Mouse (Mus musculus): ENCODE results near the gene Eif1b. TPM values are rescaled to one million over a fixed set of nuclear protein-coding genes. Genes with fewer than 3 reads are reported as not detected.

Gene Eif1b
- polyA plus RNA-seq (2012; ENCODE audit: insufficient read depth, insufficient read length, missing spikeins): 63.6 and 66.8 TPM in 2 replicates

DNA sequence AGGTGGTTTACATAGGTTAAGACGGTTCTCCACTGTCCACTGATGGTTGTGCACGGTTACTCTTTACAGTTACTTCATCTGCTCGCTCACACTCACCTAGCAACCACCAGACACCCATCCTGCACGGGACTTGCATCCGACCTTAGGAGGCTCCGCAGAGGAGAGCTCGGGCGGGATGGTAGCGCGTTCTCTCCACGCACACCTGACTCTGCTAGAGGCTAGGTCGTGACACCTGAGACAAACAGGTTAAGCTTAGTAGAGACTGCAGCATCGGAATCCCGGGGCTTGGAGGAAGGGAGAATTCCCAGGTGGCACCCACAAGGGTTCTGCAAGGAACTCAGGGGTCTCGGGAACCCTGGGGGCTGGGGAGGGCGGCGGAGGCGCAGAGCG lies at the start of gene Eif1b:
Gene Eif1b, plus strand, starts transcription at position 223 of the 390 bp plus-strand sequence.
- Histone ChIP-seq H3K27ac (ENCODE audit: insufficient read depth, low read depth, low read length) (peak within 1 kb of the TSS; percentile 64), H3K4me3 (ENCODE audit: insufficient read depth, low read length) (peak within 1 kb of the TSS; percentile 69), H3K4me1 (ENCODE audit: control insufficient read depth, insufficient read depth, low read length) (0 out of 2 replicates have a peak, but pooled peaks cover 2% of the 10 kb centered on the region)
- TF ChIP-seq CTCF (IDR thresholded peaks at IDR 0.05; ENCODE audit: low read depth, low read length) (no peak), POLR2A (IDR thresholded peaks at IDR 0.05; ENCODE audit: borderline replicate concordance, low read depth, low read length) (peak; percentile 16; the same call in 1 of the 2 replicates)

DNA sequence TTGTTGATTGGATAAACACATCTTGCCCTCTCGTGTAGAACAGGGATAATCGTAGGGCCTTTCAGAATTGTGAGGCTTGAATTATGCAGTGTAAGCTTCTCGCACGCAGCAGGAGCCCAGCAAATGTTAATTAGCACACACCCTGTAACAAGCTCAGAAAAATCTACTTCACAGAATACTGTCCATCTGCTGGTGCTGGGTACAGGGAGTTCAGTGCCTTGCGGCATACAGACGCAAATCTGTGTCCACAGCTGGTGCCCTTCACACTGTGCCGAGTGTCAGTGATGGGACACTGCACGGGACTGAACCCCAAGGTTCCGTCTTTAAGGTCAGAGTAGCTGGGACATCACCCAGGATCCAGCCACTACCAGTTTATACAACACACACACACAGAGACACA lies 47.4 kb upstream of the Eif1b start:
- Histone ChIP-seq H3K27ac (ENCODE audit: insufficient read depth, low read depth, low read length) (no peak overlapping the region), H3K4me1 (ENCODE audit: control insufficient read depth, insufficient read depth, low read length) (no peaks in the 10 kb centered on the region), H3K4me3 (ENCODE audit: insufficient read depth, low read length) (no peak overlapping the region)
- no peak for TF ChIP-seq CTCF (IDR thresholded peaks at IDR 0.05; ENCODE audit: low read depth, low read length)
- no peak for TF ChIP-seq POLR2A (IDR thresholded peaks at IDR 0.05; ENCODE audit: borderline replicate concordance, low read depth, low read length)

GRCm38 (mm10) chr9:120449696-120450329 lies 42.2 kb upstream of the Eif1b start:
- TF ChIP-seq CTCF (IDR thresholded peaks at IDR 0.05; ENCODE audit: low read depth, low read length) (no peak), POLR2A (IDR thresholded peaks at IDR 0.05; ENCODE audit: borderline replicate concordance, low read depth, low read length) (no peak)
- no peaks in the 10 kb centered on the region for H3K4me1 ChIP-seq (ENCODE audit: control insufficient read depth, insufficient read depth, low read length)

GRCm38 (mm10) chr9:120455768-120456655 lies 36.0 kb upstream of the Eif1b start:
- H3K4me3 ChIP-seq (ENCODE audit: insufficient read depth, low read length): no peak overlapping the region
- TF ChIP-seq CTCF (IDR thresholded peaks at IDR 0.05; ENCODE audit: low read depth, low read length) (no peak), POLR2A (IDR thresholded peaks at IDR 0.05; ENCODE audit: borderline replicate concordance, low read depth, low read length) (no peak)
- no peak overlapping the region for H3K27ac ChIP-seq (ENCODE audit: insufficient read depth, low read depth, low read length)
- H3K4me1 ChIP-seq (ENCODE audit: control insufficient read depth, insufficient read depth, low read length): no peaks in the 10 kb centered on the region

More at GRCm38 (mm10) chr9:120449696-120450329, 42.2 kb upstream of the Eif1b start:
- Histone ChIP-seq H3K4me3 (ENCODE audit: insufficient read depth, low read length) (no peak overlapping the region), H3K27ac (ENCODE audit: insufficient read depth, low read depth, low read length) (no peak overlapping the region)

GRCm38 (mm10) chr9:120470431-120470830 lies 21.6 kb upstream of the Eif1b start:
- Histone ChIP-seq H3K4me1 (ENCODE audit: control insufficient read depth, insufficient read depth, low read length) (no peaks in the 10 kb centered on the region), H3K27ac (ENCODE audit: insufficient read depth, low read depth, low read length) (no peak overlapping the region), H3K4me3 (ENCODE audit: insufficient read depth, low read length) (no peak overlapping the region)
- TF ChIP-seq POLR2A (IDR thresholded peaks at IDR 0.05; ENCODE audit: borderline replicate concordance, low read depth, low read length) (no peak), CTCF (IDR thresholded peaks at IDR 0.05; ENCODE audit: low read depth, low read length) (no peak)

DNA sequence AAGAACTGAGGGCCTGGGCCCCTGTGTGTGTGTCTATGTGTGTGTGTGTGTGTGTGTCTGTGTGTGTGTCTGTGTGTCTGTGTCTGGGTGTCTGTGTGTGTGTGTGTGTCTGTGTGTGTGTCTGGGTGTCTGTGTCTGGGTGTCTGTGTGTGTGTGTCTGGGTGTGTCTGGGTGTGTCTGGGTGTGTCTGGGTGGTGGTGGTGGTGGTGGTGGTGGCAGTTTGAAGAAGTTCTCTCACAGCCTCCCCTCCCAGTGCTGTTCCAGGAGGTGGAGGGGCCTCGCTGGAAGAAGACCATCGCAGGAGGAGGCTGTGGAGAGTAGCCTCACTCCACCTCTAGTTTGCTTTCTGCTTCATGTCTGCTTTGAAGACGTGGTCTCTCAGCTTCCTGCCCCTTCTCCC lies 10.4 kb upstream of the Eif1b start:
- H3K27ac ChIP-seq (ENCODE audit: insufficient read depth, low read depth, low read length): no peak overlapping the region
- no peak overlapping the region for H3K4me3 ChIP-seq (ENCODE audit: insufficient read depth, low read length)
- H3K4me1 ChIP-seq (ENCODE audit: control insufficient read depth, insufficient read depth, low read length): no peaks in the 10 kb centered on the region
- TF ChIP-seq CTCF (IDR thresholded peaks at IDR 0.05; ENCODE audit: low read depth, low read length) (no peak), POLR2A (IDR thresholded peaks at IDR 0.05; ENCODE audit: borderline replicate concordance, low read depth, low read length) (no peak)

DNA sequence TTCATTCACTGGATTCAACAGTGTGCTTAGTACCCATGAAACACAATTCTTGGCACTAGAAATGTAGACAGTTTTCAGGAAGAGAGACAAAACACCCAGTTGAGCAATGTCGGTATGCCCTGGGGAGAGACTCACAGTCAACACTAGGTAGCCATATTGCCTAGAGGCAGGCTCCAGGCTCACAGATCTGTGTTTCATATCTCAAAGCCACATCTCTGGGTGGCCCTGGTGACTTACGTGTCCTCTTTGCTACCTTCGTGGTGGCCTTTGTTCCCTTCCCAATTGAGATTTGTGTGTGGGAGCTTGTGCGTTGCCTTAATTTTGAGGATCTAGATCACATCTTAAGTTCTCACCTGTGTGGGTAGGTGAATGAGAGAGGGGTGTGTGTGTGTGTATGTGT lies 9.7 kb upstream of the Eif1b start:
- no peak overlapping the region for H3K4me3 ChIP-seq (ENCODE audit: insufficient read depth, low read length)
- TF ChIP-seq CTCF (IDR thresholded peaks at IDR 0.05; ENCODE audit: low read depth, low read length) (no peak), POLR2A (IDR thresholded peaks at IDR 0.05; ENCODE audit: borderline replicate concordance, low read depth, low read length) (no peak)
- H3K27ac ChIP-seq (ENCODE audit: insufficient read depth, low read depth, low read length): no peak overlapping the region
- no peaks in the 10 kb centered on the region for H3K4me1 ChIP-seq (ENCODE audit: control insufficient read depth, insufficient read depth, low read length)

DNA sequence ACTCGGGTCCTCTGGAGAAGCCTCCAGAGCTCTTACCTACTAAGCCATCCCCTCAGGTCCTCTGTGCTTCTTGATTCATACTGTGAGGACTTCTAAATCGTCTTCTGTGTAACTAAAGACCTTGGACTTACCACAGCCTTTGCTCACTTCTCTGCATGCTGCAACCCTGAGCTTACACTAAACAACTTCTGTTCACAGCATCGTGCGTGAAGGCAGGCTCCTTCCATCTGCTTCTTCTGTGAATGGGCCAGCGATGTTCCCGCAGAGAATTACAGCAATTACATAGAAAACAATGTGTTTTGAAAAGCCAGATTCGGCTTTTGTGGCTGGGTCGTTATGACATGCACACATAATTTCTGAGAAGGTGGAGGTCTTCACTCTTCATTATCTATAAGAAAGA lies 8.9 kb upstream of the Eif1b start:
- Histone ChIP-seq H3K4me1 (ENCODE audit: control insufficient read depth, insufficient read depth, low read length) (no peaks in the 10 kb centered on the region), H3K27ac (ENCODE audit: insufficient read depth, low read depth, low read length) (no peak overlapping the region), H3K4me3 (ENCODE audit: insufficient read depth, low read length) (no peak overlapping the region)
- no peak for TF ChIP-seq CTCF (IDR thresholded peaks at IDR 0.05; ENCODE audit: low read depth, low read length)
- no peak for TF ChIP-seq POLR2A (IDR thresholded peaks at IDR 0.05; ENCODE audit: borderline replicate concordance, low read depth, low read length)

DNA sequence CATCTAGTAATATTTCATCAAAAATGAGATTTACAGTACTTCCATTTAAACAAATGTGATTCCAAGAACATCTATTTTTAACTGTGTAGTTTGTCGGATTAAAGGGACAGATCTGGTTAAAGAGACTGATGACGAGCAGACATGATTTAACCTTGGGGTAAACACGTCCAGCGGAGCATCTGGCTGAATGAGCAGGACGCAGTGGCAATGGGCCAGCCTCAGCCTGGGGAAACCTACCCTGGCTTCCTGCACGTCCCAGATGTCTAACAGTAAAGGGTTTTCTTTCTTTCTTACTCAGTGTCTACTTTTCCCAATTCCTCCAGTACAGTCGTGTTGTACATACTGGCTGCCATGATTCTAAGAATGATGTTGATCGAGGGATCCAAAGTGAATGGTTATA lies 5.0 kb upstream of the Eif1b start:
- no peak for TF ChIP-seq POLR2A (IDR thresholded peaks at IDR 0.05; ENCODE audit: borderline replicate concordance, low read depth, low read length)
- TF ChIP-seq CTCF (IDR thresholded peaks at IDR 0.05; ENCODE audit: low read depth, low read length): no peak
- Histone ChIP-seq H3K4me3 (ENCODE audit: insufficient read depth, low read length) (no peak overlapping the region), H3K27ac (ENCODE audit: insufficient read depth, low read depth, low read length) (no peak overlapping the region), H3K4me1 (ENCODE audit: control insufficient read depth, insufficient read depth, low read length) (no peaks in the 10 kb centered on the region)

DNA sequence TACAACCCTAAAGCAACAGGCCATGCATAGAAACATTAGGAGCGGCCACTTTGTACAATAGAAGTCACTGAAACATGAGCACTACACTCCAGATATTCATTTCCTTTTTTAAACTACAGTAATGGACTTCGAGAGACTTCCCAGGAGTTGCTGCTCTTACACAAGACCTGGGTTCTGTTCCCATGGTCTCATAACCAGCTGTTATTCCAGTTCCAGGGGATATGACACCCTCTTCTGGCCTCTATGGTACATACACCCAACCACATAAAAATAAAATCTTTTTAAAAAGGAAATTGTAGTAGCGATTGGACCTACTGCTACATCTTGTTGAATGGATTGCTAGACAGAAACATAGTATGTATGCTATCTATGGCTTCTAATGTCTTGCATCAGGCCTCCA lies 523 bp upstream of the Eif1b start:
- H3K4me1 ChIP-seq (ENCODE audit: control insufficient read depth, insufficient read depth, low read length): 0 out of 2 replicates have a peak, but pooled peaks cover 2% of the 10 kb centered on the region
- H3K4me3 ChIP-seq (ENCODE audit: insufficient read depth, low read length): no peak overlapping the region
- H3K27ac ChIP-seq (ENCODE audit: insufficient read depth, low read depth, low read length): no peak overlapping the region
- no peak for TF ChIP-seq POLR2A (IDR thresholded peaks at IDR 0.05; ENCODE audit: borderline replicate concordance, low read depth, low read length)
- TF ChIP-seq CTCF (IDR thresholded peaks at IDR 0.05; ENCODE audit: low read depth, low read length): no peak

Measured in bone marrow macrophage, adult 2 months (primary cell).